Mouse (Mus musculus) myocyte (in vitro differentiated cells): ENCODE results near the gene Bend6.

Experiments used
- CEBPB ChIP-seq: IDR thresholded peaks from 2 replicates; pipeline ENCODE4 v1.6.1; 2011; ENCODE audit warnings: mild to moderate bottlenecking, moderate library complexity; ENCODE audit not compliant: poor library complexity, insufficient read depth, severe bottlenecking
- E2F4 ChIP-seq: IDR thresholded peaks from one replicate; pipeline ENCODE4 v1.6.1; 2011; ENCODE audit warnings: mild to moderate bottlenecking, control low read depth, moderate library complexity; ENCODE audit not compliant: insufficient read depth
- MAX ChIP-seq: IDR thresholded peaks from one replicate; pipeline ENCODE4 v1.6.1; 2011; ENCODE audit warnings: low read depth, mild to moderate bottlenecking, control low read depth
- MYOD1 ChIP-seq, 3 experiments: IDR thresholded peaks; one replicate each; pipeline ENCODE4 v1.6.1; 2011; ENCODE audit warnings: control low read depth in 2 of 3, low read depth in 2 of 3, mild to moderate bottlenecking in 2 of 3, moderate library complexity in 1 of 3; ENCODE audit not compliant: insufficient read length in 2 of 3, control insufficient read depth in 1 of 3
- POLR2A ChIP-seq: IDR thresholded peaks from one replicate; pipeline ENCODE4 v1.6.1; 2011; ENCODE audit warnings: low read depth, mild to moderate bottlenecking, control low read depth, moderate library complexity; ENCODE audit not compliant: insufficient read length
- POLR2AphosphoS2 ChIP-seq: IDR thresholded peaks from one replicate; pipeline ENCODE4 v1.6.1; 2011; ENCODE audit warnings: low read depth, control low read depth; ENCODE audit not compliant: insufficient read length
- SRF ChIP-seq: IDR thresholded peaks from one replicate; pipeline ENCODE4 v1.6.1; 2011; ENCODE audit warnings: low read depth; ENCODE audit not compliant: control insufficient read depth, insufficient read length
- TCF12 ChIP-seq: IDR thresholded peaks from one replicate; pipeline ENCODE4 v1.6.1; 2011; ENCODE audit warnings: mild to moderate bottlenecking, control low read depth; ENCODE audit not compliant: poor library complexity, insufficient read depth, severe bottlenecking
- USF1 ChIP-seq: IDR thresholded peaks from one replicate; pipeline ENCODE4 v1.6.1; 2011; ENCODE audit warnings: low read depth, mild to moderate bottlenecking, control low read depth, moderate library complexity

DNA sequence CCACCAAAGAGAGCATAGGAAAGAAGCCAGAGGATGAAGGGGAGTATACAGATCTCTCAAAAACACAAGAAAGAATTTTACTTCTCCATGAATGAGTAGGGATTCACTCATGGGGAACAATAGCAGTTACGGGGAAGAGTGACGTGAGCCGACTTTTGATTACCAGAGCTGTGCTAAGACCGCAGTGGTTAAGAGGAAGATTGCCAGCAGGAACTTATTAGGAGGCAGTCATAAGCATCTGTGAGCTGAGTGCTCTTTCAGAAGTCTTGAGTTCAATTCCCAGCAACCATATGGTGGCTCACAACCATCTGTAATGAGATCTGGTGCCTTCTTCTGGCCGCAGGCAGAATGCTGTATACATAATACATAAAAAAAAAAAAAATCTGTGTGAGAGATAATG is 34.1 kb downstream of the Bend6 start:
- TF ChIP-seq POLR2A (no peak), POLR2AphosphoS2 (no peak), E2F4 (no peak), TCF12 (no peak), MAX (no peak), USF1 (no peak), SRF (no peak), MYOD1 (IDR thresholded peaks at IDR 0.05; ENCODE audit: control insufficient read depth in 1 of 3, insufficient read length in 2 of 3, low read depth in 2 of 3) (no peak), CEBPB (no peak)
